15 mouse cellular contexts compared by ENCODE assay signal in genomic region chr4:55145968-55146367, GRCm38 (mm10).
DNase-seq lines count a peak whose midpoint lies in the region; ATAC-seq lines count a peak whose summit lies in the region.
"Had no signal": no experiment of that assay in that cellular context is flagged by ENCODE, and none has a peak within 500 bp of the region (broad histone marks: within the 10 kb centered on the region; RNA-seq: fewer than 3 reads in every experiment).

No protein-coding gene starts in this region.

- peak; percentile 66; the same call in 1 of the 2 replicates for ATAC-seq in forebrain, embryonic 13.5 days
- no peak for ATAC-seq in forebrain, embryonic 11.5 days (replicated peaks; ENCODE audit: low FRiP score)
- ATAC-seq in midbrain, embryonic 13.5 days: no peak
- no peak for ATAC-seq in liver, embryonic 11.5 days (replicated peaks; ENCODE audit: low FRiP score)
- ATAC-seq: CD4-positive, CD25-positive, alpha-beta regulatory T cell, adult 4 months; intestine, postnatal 0 days; liver, postnatal 0 days; Patski had no signal

- DNase-seq in forebrain, embryonic 11.5 days (ENCODE audit: low spot score): no peak
- DNase-seq in midbrain, embryonic 10.5 days (ENCODE audit: low spot score): no peak
- DNase-seq in fibroblast of lung, adult 2 months (ENCODE audit: low read depth): peak; percentile 26
- peak; percentile 18 for DNase-seq in right cerebral cortex, postnatal 14 days
- no peak for DNase-seq in liver, embryonic 11.5 days (ENCODE audit: low spot score)
- DNase-seq in spleen, postnatal 36 days (ENCODE audit: low spot score in 2 of 2): no peak
- DNase-seq: adrenal gland, postnatal 10 days; gastrocnemius, adult 2 months; liver, postnatal 0 days had no signal

- no peaks in the 10 kb centered on the region for H3K9me3 ChIP-seq in forebrain, embryonic 13.5 days (replicated peaks)
- H3K9me3 ChIP-seq in forebrain, embryonic 11.5 days (ENCODE audit: control insufficient read depth, low read length): no peaks in the 10 kb centered on the region
- H3K9me3 ChIP-seq in midbrain, embryonic 10.5 days (replicated peaks): no peaks in the 10 kb centered on the region
- no peaks in the 10 kb centered on the region for H3K9me3 ChIP-seq in midbrain, embryonic 13.5 days
- no peaks in the 10 kb centered on the region for H3K9me3 ChIP-seq in liver, embryonic 11.5 days (ENCODE audit: control insufficient read depth, low read length)
- H3K9me3 ChIP-seq: midbrain, embryonic 12.5 days had no signal

- H3K36me3 ChIP-seq in forebrain, embryonic 13.5 days (ENCODE audit: poor library complexity, severe bottlenecking): no peaks in the 10 kb centered on the region
- no peaks in the 10 kb centered on the region for H3K36me3 ChIP-seq in forebrain, embryonic 11.5 days (ENCODE audit: control insufficient read depth, insufficient read depth, low read length)
- no peaks in the 10 kb centered on the region for H3K36me3 ChIP-seq in midbrain, embryonic 10.5 days
- no peaks in the 10 kb centered on the region for H3K36me3 ChIP-seq in midbrain, embryonic 13.5 days
- H3K36me3 ChIP-seq in liver, embryonic 11.5 days (ENCODE audit: control insufficient read depth, insufficient read depth, low read length): no peaks in the 10 kb centered on the region
- H3K36me3 ChIP-seq: midbrain, embryonic 12.5 days had no signal

- 66% methylated on average over 8 of the region's 8 CpGs for WGBS in forebrain, embryonic 13.5 days
- WGBS in forebrain, embryonic 11.5 days: 70% methylated on average over 8 of the region's 8 CpGs
- WGBS in midbrain, embryonic 10.5 days: 68% methylated on average over 8 of the region's 8 CpGs
- 48% methylated on average over 8 of the region's 8 CpGs for WGBS in midbrain, embryonic 13.5 days
- 74% methylated on average over 8 of the region's 8 CpGs for WGBS in liver, embryonic 11.5 days

- no peak overlapping the region for H3K4me2 ChIP-seq in forebrain, embryonic 13.5 days
- no peak overlapping the region for H3K4me2 ChIP-seq in forebrain, embryonic 11.5 days (ENCODE audit: low read depth, low read length, severe bottlenecking)
- H3K4me2 ChIP-seq in midbrain, embryonic 13.5 days (replicated peaks): no peak overlapping the region
- no peak overlapping the region for H3K4me2 ChIP-seq in liver, embryonic 11.5 days
- H3K4me2 ChIP-seq: midbrain, embryonic 12.5 days had no signal

- no peaks in the 10 kb centered on the region for H3K27me3 ChIP-seq in forebrain, embryonic 13.5 days
- H3K27me3 ChIP-seq in forebrain, embryonic 11.5 days (ENCODE audit: control insufficient read depth, insufficient read depth, low read length): no peaks in the 10 kb centered on the region
- H3K27me3 ChIP-seq in midbrain, embryonic 10.5 days (ENCODE audit: low read depth, poor library complexity, severe bottlenecking): no peaks in the 10 kb centered on the region
- no peaks in the 10 kb centered on the region for H3K27me3 ChIP-seq in midbrain, embryonic 13.5 days
- no peaks in the 10 kb centered on the region for H3K27me3 ChIP-seq in liver, embryonic 11.5 days (replicated peaks; ENCODE audit: control insufficient read depth, insufficient read depth, low read length)
- H3K27me3 ChIP-seq: midbrain, embryonic 12.5 days; Patski had no signal

- peak overlapping the region; percentile 14; the same call in 1 of the 2 replicates for H3K27ac ChIP-seq in forebrain, embryonic 13.5 days
- no peak overlapping the region for H3K27ac ChIP-seq in forebrain, embryonic 11.5 days (ENCODE audit: low read depth, low read length)
- H3K27ac ChIP-seq in midbrain, embryonic 10.5 days (replicated peaks): 0 out of 2 replicates have a peak overlapping the region, but pooled peaks have one; percentile 34
- H3K27ac ChIP-seq in midbrain, embryonic 13.5 days: no peak overlapping the region
- H3K27ac ChIP-seq in liver, embryonic 11.5 days (ENCODE audit: low read depth, low read length): no peak overlapping the region
- H3K27ac ChIP-seq: gastrocnemius, adult 2 months; midbrain, embryonic 12.5 days had no signal

- H3K9ac ChIP-seq in forebrain, embryonic 13.5 days: no peak overlapping the region
- no peak overlapping the region for H3K9ac ChIP-seq in forebrain, embryonic 11.5 days (ENCODE audit: low read length)
- H3K9ac ChIP-seq in midbrain, embryonic 13.5 days (replicated peaks): no peak overlapping the region
- no peak overlapping the region for H3K9ac ChIP-seq in liver, embryonic 11.5 days (ENCODE audit: low read depth, low read length)
- H3K9ac ChIP-seq: liver, postnatal 0 days; midbrain, embryonic 12.5 days had no signal

- H3K4me3 ChIP-seq in forebrain, embryonic 13.5 days: no peak overlapping the region
- H3K4me3 ChIP-seq in forebrain, embryonic 11.5 days (ENCODE audit: low read depth, low read length): no peak overlapping the region
- H3K4me3 ChIP-seq in midbrain, embryonic 10.5 days: no peak overlapping the region
- no peak overlapping the region for H3K4me3 ChIP-seq in midbrain, embryonic 13.5 days (replicated peaks)
- no peak overlapping the region for H3K4me3 ChIP-seq in liver, embryonic 11.5 days (ENCODE audit: low read depth, low read length)
- H3K4me3 ChIP-seq: gastrocnemius, adult 2 months; midbrain, embryonic 12.5 days had no signal

- peaks cover 16% of the 10 kb centered on the region for H3K4me1 ChIP-seq in forebrain, embryonic 13.5 days
- H3K4me1 ChIP-seq in forebrain, embryonic 11.5 days (replicated peaks; ENCODE audit: control insufficient read depth, insufficient read depth, low read length): peaks cover 2% of the 10 kb centered on the region; the same call in 1 of the 2 replicates
- H3K4me1 ChIP-seq in midbrain, embryonic 10.5 days: peaks cover 36% of the 10 kb centered on the region
- 0 out of 2 replicates have a peak, but pooled peaks cover 3% of the 10 kb centered on the region for H3K4me1 ChIP-seq in midbrain, embryonic 13.5 days (replicated peaks)
- H3K4me1 ChIP-seq in liver, embryonic 11.5 days (replicated peaks; ENCODE audit: control insufficient read depth, insufficient read depth, low read length): peaks cover 3% of the 10 kb centered on the region; the same call in 1 of the 2 replicates

Comparison
In these comparisons a context has a peak if more than half of its experiments do, and no peak if none do; other contexts are left out.
1. H3K27ac ChIP-seq: peak in forebrain, embryonic 13.5 days (single experiment) and midbrain, embryonic 10.5 days (single experiment); none in forebrain, embryonic 11.5 days (single experiment), midbrain, embryonic 13.5 days (single experiment) and liver, embryonic 11.5 days (single experiment).
2. DNase-seq: peak in fibroblast of lung, adult 2 months (single experiment) and right cerebral cortex, postnatal 14 days (single experiment); none in forebrain, embryonic 11.5 days (single experiment), midbrain, embryonic 10.5 days (single experiment), liver, embryonic 11.5 days (single experiment) and spleen, postnatal 36 days (0 of 2).